Mouse (Mus musculus): ENCODE measurements at regions not wholly inside any gene's neighbourhood (a gene's known extent, or its start where the extent isn't known, plus 50 kb on each side); places are given as distances from the start of the nearest gene placed in this dataset.
"Not testable (repeated sequence)": the region's sequence is repeated elsewhere in the genome, so short reads cannot be mapped to it uniquely, and the experiment has no call there.

- Histone ChIP-seq H3K4me3 (replicated peaks; ENCODE audit: extremely low read depth, low read depth, low read length) (no peak overlapping the region), H3K4me1 (ENCODE audit: control insufficient read depth, insufficient read depth, low read length) (peaks cover 3% of the 10 kb centered on the region; the same call in 1 of the 2 replicates)
- 77% methylated on average over 8 of the region's 8 CpGs for WGBS
- TF ChIP-seq POLR2A (IDR thresholded peaks at IDR 0.05; ENCODE audit: borderline replicate concordance, extremely low read depth, low read depth, low read length), result no peak
- no peak for TF ChIP-seq CTCF (IDR thresholded peaks at IDR 0.05; ENCODE audit: insufficient read depth, low read length)
- no peak for DNase-seq
Observed at GRCm38 (mm10) chr9:83728428-83728827, 77.6 kb downstream of the Elovl4 start.

- H3K4me1 ChIP-seq (ENCODE audit: control insufficient read depth, insufficient read depth, low read length), result peaks cover 3% of the 10 kb centered on the region; the same call in 1 of the 2 replicates
- WGBS, result 10% methylated on average over 14 of the region's 14 CpGs
- H3K4me3 ChIP-seq (replicated peaks; ENCODE audit: extremely low read depth, low read depth, low read length), result no peak overlapping the region
- TF ChIP-seq CTCF (IDR thresholded peaks at IDR 0.05; ENCODE audit: insufficient read depth, low read length) (peak; percentile 88), POLR2A (IDR thresholded peaks at IDR 0.05; ENCODE audit: borderline replicate concordance, extremely low read depth, low read depth, low read length) (no peak)
- peak; percentile 39 for DNase-seq
Observed at GRCm38 (mm10) chr9:83727462-83728189, 78.5 kb downstream of the Elovl4 start.

- TF ChIP-seq CTCF (IDR thresholded peaks at IDR 0.05; ENCODE audit: insufficient read depth, low read length), result no peak
- no peak for TF ChIP-seq POLR2A (IDR thresholded peaks at IDR 0.05; ENCODE audit: borderline replicate concordance, extremely low read depth, low read depth, low read length)
- H3K4me3 ChIP-seq (replicated peaks; ENCODE audit: extremely low read depth, low read depth, low read length), result no peak overlapping the region
Observed at GRCm38 (mm10) chr9:83726979-83727378, 79.1 kb downstream of the Elovl4 start.

GRCm38 (mm10) chr9:83726105-83726504, 80.0 kb downstream of the Elovl4 start:
- TF ChIP-seq POLR2A (IDR thresholded peaks at IDR 0.05; ENCODE audit: borderline replicate concordance, extremely low read depth, low read depth, low read length) (no peak), CTCF (IDR thresholded peaks at IDR 0.05; ENCODE audit: insufficient read depth, low read length) (no peak)
- no peak for DNase-seq
- Histone ChIP-seq H3K4me1 (ENCODE audit: control insufficient read depth, insufficient read depth, low read length) (peaks cover 3% of the 10 kb centered on the region; the same call in 1 of the 2 replicates), H3K4me3 (replicated peaks; ENCODE audit: extremely low read depth, low read depth, low read length) (no peak overlapping the region)
- WGBS, result 45% methylated on average over 9 of the region's 9 CpGs

More at GRCm38 (mm10) chr9:83726979-83727378, 79.1 kb downstream of the Elovl4 start:
- 35% methylated on average over 16 of the region's 16 CpGs for WGBS
- DNase-seq, result no peak
- H3K4me1 ChIP-seq (ENCODE audit: control insufficient read depth, insufficient read depth, low read length), result peaks cover 3% of the 10 kb centered on the region; the same call in 1 of the 2 replicates

GRCm38 (mm10) chr9:83725545-83725944, 80.5 kb downstream of the Elovl4 start:
- H3K4me1 ChIP-seq (ENCODE audit: control insufficient read depth, insufficient read depth, low read length), result peaks cover 3% of the 10 kb centered on the region; the same call in 1 of the 2 replicates
- TF ChIP-seq CTCF (IDR thresholded peaks at IDR 0.05; ENCODE audit: insufficient read depth, low read length) (no peak), POLR2A (IDR thresholded peaks at IDR 0.05; ENCODE audit: borderline replicate concordance, extremely low read depth, low read depth, low read length) (no peak)
- no peak overlapping the region for H3K4me3 ChIP-seq (replicated peaks; ENCODE audit: extremely low read depth, low read depth, low read length)
- 43% methylated on average over 8 of the region's 8 CpGs for WGBS
- DNase-seq, result no peak

- TF ChIP-seq CTCF (IDR thresholded peaks at IDR 0.05; ENCODE audit: insufficient read depth, low read length) (no peak), POLR2A (IDR thresholded peaks at IDR 0.05; ENCODE audit: borderline replicate concordance, extremely low read depth, low read depth, low read length) (no peak)
- no peak for DNase-seq
- no peaks in the 10 kb centered on the region for H3K4me1 ChIP-seq (ENCODE audit: control insufficient read depth, insufficient read depth, low read length)
- no peak overlapping the region for H3K4me3 ChIP-seq (replicated peaks; ENCODE audit: extremely low read depth, low read depth, low read length)
- 46% methylated on average over 2 of the region's 2 CpGs for WGBS
Observed at GRCm38 (mm10) chr9:83720982-83721381, 85.1 kb downstream of the Elovl4 start.

- H3K4me3 ChIP-seq (replicated peaks; ENCODE audit: extremely low read depth, low read depth, low read length), result no peak overlapping the region
- TF ChIP-seq POLR2A (IDR thresholded peaks at IDR 0.05; ENCODE audit: borderline replicate concordance, extremely low read depth, low read depth, low read length) (no peak), CTCF (IDR thresholded peaks at IDR 0.05; ENCODE audit: insufficient read depth, low read length) (no peak)
- H3K4me1 ChIP-seq (ENCODE audit: control insufficient read depth, insufficient read depth, low read length), result no peaks in the 10 kb centered on the region
- WGBS, result 24% methylated on average over 4 of the region's 4 CpGs
- no peak for DNase-seq
Observed at GRCm38 (mm10) chr9:83719811-83720210, 86.3 kb downstream of the Elovl4 start.

- not testable (repeated sequence) for DNase-seq; H3K4me3 ChIP-seq (replicated peaks; ENCODE audit: extremely low read depth, low read depth, low read length); H3K4me1 ChIP-seq (ENCODE audit: control insufficient read depth, insufficient read depth, low read length)
- 88% methylated on average over 2 of the region's 2 CpGs for WGBS
Observed at GRCm38 (mm10) chr9:83718084-83718483, 88.0 kb downstream of the Elovl4 start.

GRCm38 (mm10) chr9:83716101-83716763, 89.8 kb downstream of the Elovl4 start:
- WGBS, result 43% methylated on average over 5 of the region's 5 CpGs
- H3K4me3 ChIP-seq (replicated peaks; ENCODE audit: extremely low read depth, low read depth, low read length), result no peak overlapping the region
- TF ChIP-seq CTCF (IDR thresholded peaks at IDR 0.05; ENCODE audit: insufficient read depth, low read length) (no peak), POLR2A (IDR thresholded peaks at IDR 0.05; ENCODE audit: borderline replicate concordance, extremely low read depth, low read depth, low read length) (no peak)
- no peak for DNase-seq
- H3K4me1 ChIP-seq (ENCODE audit: control insufficient read depth, insufficient read depth, low read length), result no peaks in the 10 kb centered on the region

- no peak for TF ChIP-seq CTCF (IDR thresholded peaks at IDR 0.05; ENCODE audit: insufficient read depth, low read length)
- TF ChIP-seq POLR2A (IDR thresholded peaks at IDR 0.05; ENCODE audit: borderline replicate concordance, extremely low read depth, low read depth, low read length), result no peak
- DNase-seq, result no peak
- Histone ChIP-seq H3K4me3 (replicated peaks; ENCODE audit: extremely low read depth, low read depth, low read length) (no peak overlapping the region), H3K4me1 (ENCODE audit: control insufficient read depth, insufficient read depth, low read length) (no peaks in the 10 kb centered on the region)
- WGBS, result 60% methylated on average over 3 of the region's 3 CpGs
Observed at GRCm38 (mm10) chr9:83707361-83707760, 98.7 kb downstream of the Elovl4 start.
